Mouse (Mus musculus) thymus, postnatal 0 days (tissue): ENCODE measurements around the gene Pdk4. TPM values are rescaled to one million over a fixed set of nuclear protein-coding genes. Genes with fewer than 3 reads are reported as not detected.

Source experiments
- DNase-seq: peaks from one replicate; pipeline ENCODE4 v3.0.0-alpha.2; 2015; ENCODE audit warnings: low spot score
- polyA plus RNA-seq: library from polyadenylated mRNA; unstranded; fragments of >200 nt; fragmentation: Nextera tagmentation; extraction: Ambion mirVana; gene quantifications from 2 replicates; pipeline ENCODE4 v1.2.1, GENCODE M21; 2015

The Pdk4 gene
- polyA plus RNA-seq = 0.73 and 0.78 TPM in 2 replicates

GRCm38 (mm10) chr6:5495961-5496853 is at the start of gene Pdk4:
Pdk4 (minus strand) TSS chr6:5496309.
- DNase-seq = peak; percentile 2

GRCm38 (mm10) chr6:5537855-5538365 is 41.8 kb upstream of the Pdk4 start:
- DNase-seq = no peak

GRCm38 (mm10) chr6:5535754-5536153 is 39.6 kb upstream of the Pdk4 start:
- no peak for DNase-seq

GRCm38 (mm10) chr6:5517091-5517490 is 21.0 kb upstream of the Pdk4 start:
- DNase-seq = no peak

GRCm38 (mm10) chr6:5509757-5510156 is 13.6 kb upstream of the Pdk4 start:
- peak; percentile 2 for DNase-seq

- DNase-seq = no peak
Observed at GRCm38 (mm10) chr6:5509303-5509702, 13.2 kb upstream of the Pdk4 start.

- DNase-seq = no peak
Observed at GRCm38 (mm10) chr6:5507821-5508220, 11.7 kb upstream of the Pdk4 start.

GRCm38 (mm10) chr6:5506271-5506670 is 10.2 kb upstream of the Pdk4 start:
- no peak for DNase-seq

GRCm38 (mm10) chr6:5502810-5503209 is 6.7 kb upstream of the Pdk4 start:
- DNase-seq = no peak

GRCm38 (mm10) chr6:5501551-5501950 is 5.4 kb upstream of the Pdk4 start:
- no peak for DNase-seq

- DNase-seq = no peak
Observed at GRCm38 (mm10) chr6:5498740-5499139, 2.6 kb upstream of the Pdk4 start.

- no peak for DNase-seq
Observed at GRCm38 (mm10) chr6:5496854-5497235, 736 bp upstream of the Pdk4 start.

- no peak for DNase-seq
Observed at GRCm38 (mm10) chr6:5485028-5485427, 11.1 kb downstream of the Pdk4 start.

GRCm38 (mm10) chr6:5482270-5482783 is 13.8 kb downstream of the Pdk4 start:
- no peak for DNase-seq

GRCm38 (mm10) chr6:5481066-5481465 is 15.0 kb downstream of the Pdk4 start:
- DNase-seq = no peak

- DNase-seq = no peak
Observed at GRCm38 (mm10) chr6:5474021-5474420, 22.1 kb downstream of the Pdk4 start.

- DNase-seq = no peak
Observed at GRCm38 (mm10) chr6:5472692-5473091, 23.4 kb downstream of the Pdk4 start.

GRCm38 (mm10) chr6:5470480-5471318 is 25.4 kb downstream of the Pdk4 start:
- no peak for DNase-seq

GRCm38 (mm10) chr6:5455836-5456235 is 40.3 kb downstream of the Pdk4 start:
- no peak for DNase-seq

GRCm38 (mm10) chr6:5449878-5450277 is 46.2 kb downstream of the Pdk4 start:
- no peak for DNase-seq

- DNase-seq = no peak
Observed at GRCm38 (mm10) chr6:5448396-5448795, 47.7 kb downstream of the Pdk4 start.

- DNase-seq = no peak
Observed at GRCm38 (mm10) chr6:5447546-5447945, 48.6 kb downstream of the Pdk4 start.
